Mouse (Mus musculus) CH12.LX (cell line): Measurements from ENCODE around the gene Mrpl14.

ENCODE experiments used
- CHD1 ChIP-seq: IDR thresholded peaks from 2 replicates; pipeline ENCODE4 v1.6.1; 2012; ENCODE audit warnings: low read depth, low read length, improper control_type of control experiment, inconsistent platforms
- CTCF ChIP-seq, 2 experiments: IDR thresholded peaks in 1 of 2; conservative IDR thresholded peaks in 1 of 2; 2 replicates each; pipeline ENCODE4 v1.5.1; 2011 to 2012; ENCODE audit warnings: low read depth in 2 of 2, low read length in 2 of 2, improper control_type of control experiment in 1 of 2, inconsistent platforms in 1 of 2, mild to moderate bottlenecking in 1 of 2, moderate library complexity in 1 of 2
- ELF1 ChIP-seq: IDR thresholded peaks from 2 replicates; pipeline ENCODE4 v1.6.1; 2014; ENCODE audit warnings: low read depth, mild to moderate bottlenecking, inconsistent platforms, low read length, improper control_type of control experiment
- EP300 ChIP-seq: IDR thresholded peaks from 2 replicates; pipeline ENCODE4 v1.6.1; 2011; ENCODE audit warnings: low read length, improper control_type of control experiment
- MAFK ChIP-seq: IDR thresholded peaks from 2 replicates; pipeline ENCODE4 v1.6.1; 2011; ENCODE audit warnings: low read length, improper control_type of control experiment; ENCODE audit not compliant: insufficient replicate concordance
- MAX ChIP-seq: IDR thresholded peaks from 2 replicates; pipeline ENCODE4 v1.6.1; 2011; ENCODE audit warnings: low read length, improper control_type of control experiment
- MAZ ChIP-seq: IDR thresholded peaks from 2 replicates; pipeline ENCODE4 v1.6.1; 2012; ENCODE audit warnings: low read depth, mild to moderate bottlenecking, inconsistent platforms, low read length, improper control_type of control experiment, moderate library complexity
- MEF2A ChIP-seq: IDR thresholded peaks from 2 replicates; pipeline ENCODE4 v1.6.1; 2014; ENCODE audit warnings: low read depth, mild to moderate bottlenecking, inconsistent platforms, low read length, improper control_type of control experiment, borderline replicate concordance
- POLR2A ChIP-seq: IDR thresholded peaks from 2 replicates; pipeline ENCODE4 v1.6.1; 2011; ENCODE audit warnings: low read depth, mild to moderate bottlenecking, improper control_type of control experiment, low read length
- POLR2AphosphoS2 ChIP-seq: IDR thresholded peaks from 2 replicates; pipeline ENCODE4 v1.6.1; 2011; ENCODE audit warnings: low read depth, low read length, improper control_type of control experiment
- UBTF ChIP-seq: IDR thresholded peaks from 2 replicates; pipeline ENCODE4 v1.6.1; 2012; ENCODE audit warnings: low read depth, mild to moderate bottlenecking, inconsistent platforms, low read length, improper control_type of control experiment, moderate library complexity
- USF1 ChIP-seq: IDR thresholded peaks from 2 replicates; pipeline ENCODE4 v1.6.1; 2014; ENCODE audit warnings: low read depth, mild to moderate bottlenecking, inconsistent platforms, low read length, improper control_type of control experiment
- ZKSCAN1 ChIP-seq: IDR thresholded peaks from 2 replicates; pipeline ENCODE4 v1.6.1; 2012; ENCODE audit warnings: low read depth, inconsistent platforms, low read length, improper control_type of control experiment, borderline replicate concordance
- ZMIZ1 ChIP-seq: IDR thresholded peaks from 2 replicates; pipeline ENCODE4 v1.6.1; 2012; ENCODE audit warnings: low read depth, mild to moderate bottlenecking, inconsistent platforms, low read length, improper control_type of control experiment

DNA sequence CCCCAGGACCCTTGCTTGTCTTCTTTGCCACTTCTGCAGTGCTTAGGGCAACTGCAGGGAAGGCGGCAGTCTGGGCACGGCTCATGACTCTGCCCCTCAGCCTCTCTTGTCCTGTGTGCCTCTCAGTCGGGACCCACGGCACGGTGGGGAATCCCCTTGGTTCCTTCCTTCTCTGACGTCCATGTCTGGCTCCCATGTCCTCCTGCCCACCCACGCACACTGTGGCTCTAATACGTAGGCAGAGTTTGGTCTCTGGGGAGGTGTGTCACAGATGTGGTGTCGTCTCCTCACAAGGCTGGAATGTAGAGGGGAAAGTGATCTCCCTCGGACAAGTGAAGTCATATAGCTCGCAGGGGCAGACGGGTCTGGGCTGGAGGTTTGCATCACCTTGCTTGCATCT, 60.6 kb downstream of the Mrpl14 start:
- TF ChIP-seq USF1 (no peak), MAX (no peak), CTCF (conservative IDR thresholded peaks at IDR 0.05 in 1 of 2, IDR thresholded peaks at IDR 0.05 in 1 of 2; ENCODE audit: low read depth in 2 of 2, low read length in 2 of 2) (no peak), ELF1 (no peak), ZKSCAN1 (no peak), EP300 (no peak), MEF2A (no peak), POLR2AphosphoS2 (no peak), MAZ (no peak), MAFK (no peak), POLR2A (no peak), ZMIZ1 (no peak), UBTF (no peak), CHD1 (no peak)
